Mouse (Mus musculus): ENCODE data around the gene Naa60.

Gene Naa60

DNA sequence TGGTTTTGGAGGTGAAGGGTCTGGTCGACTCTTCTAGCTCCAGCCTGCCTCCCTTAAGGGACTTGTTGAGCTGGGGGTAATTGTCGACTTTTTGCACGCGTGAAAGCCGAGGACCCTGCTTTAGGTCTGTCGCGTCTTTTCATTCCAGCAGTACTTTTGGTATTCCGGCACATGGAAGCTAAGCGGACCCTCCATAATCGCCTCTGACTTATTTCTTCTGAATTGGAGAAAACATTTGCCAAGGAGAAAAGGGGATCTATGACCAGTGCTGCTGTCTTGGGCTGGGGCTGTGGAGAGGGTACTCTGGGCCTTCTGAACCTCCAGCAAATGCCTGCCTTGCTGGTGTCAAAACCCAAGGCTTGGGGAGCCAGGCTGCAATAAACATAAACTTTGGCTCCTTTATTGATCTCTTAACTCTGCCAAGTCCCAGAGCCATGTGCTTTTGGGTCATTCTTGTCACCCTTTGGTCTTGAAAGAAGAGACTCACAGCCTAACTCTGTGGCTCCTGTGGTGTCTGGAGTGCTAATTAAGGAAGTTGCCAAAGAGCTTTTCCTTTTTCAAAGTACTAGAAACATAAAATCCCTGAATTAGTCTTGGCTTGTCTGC is 13.0 kb downstream of the Naa60 start:
- no peak for DNase-seq (ENCODE audit: low spot score in 2 of 2)

DNA sequence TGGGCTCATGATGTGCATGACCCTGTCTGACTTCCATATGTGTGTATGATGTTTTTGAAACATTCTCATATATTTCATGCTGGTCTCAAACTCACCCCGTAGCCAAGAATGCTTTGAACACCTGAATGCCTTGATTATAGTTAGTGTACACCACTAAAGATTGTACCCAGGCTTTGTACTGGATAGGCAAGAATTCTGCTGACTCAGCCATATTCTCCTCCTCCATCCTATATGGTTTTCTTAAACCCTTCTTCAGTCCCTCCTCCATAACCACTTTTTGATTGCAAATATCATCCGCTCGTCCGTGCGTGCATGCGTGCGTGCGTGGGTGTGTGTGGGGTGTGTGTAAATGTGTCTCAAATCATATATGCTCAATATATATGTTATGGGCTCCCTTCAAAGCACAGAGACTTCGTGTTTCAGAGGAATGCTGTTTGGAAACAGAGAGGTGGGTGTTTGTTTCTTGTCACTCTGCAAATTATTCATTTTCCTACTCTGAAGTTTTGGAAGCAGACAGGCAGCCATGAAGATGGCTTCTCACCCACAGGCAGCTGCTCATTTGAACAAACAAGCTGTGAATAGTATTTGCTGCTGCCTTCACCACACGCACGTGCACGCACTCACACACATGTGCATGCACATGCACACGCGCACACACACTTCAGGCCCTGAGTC is 19.6 kb downstream of the Naa60 start:
- DNase-seq (ENCODE audit: low spot score in 2 of 2): peak in 1 of 2 experiments; percentile 31

DNA sequence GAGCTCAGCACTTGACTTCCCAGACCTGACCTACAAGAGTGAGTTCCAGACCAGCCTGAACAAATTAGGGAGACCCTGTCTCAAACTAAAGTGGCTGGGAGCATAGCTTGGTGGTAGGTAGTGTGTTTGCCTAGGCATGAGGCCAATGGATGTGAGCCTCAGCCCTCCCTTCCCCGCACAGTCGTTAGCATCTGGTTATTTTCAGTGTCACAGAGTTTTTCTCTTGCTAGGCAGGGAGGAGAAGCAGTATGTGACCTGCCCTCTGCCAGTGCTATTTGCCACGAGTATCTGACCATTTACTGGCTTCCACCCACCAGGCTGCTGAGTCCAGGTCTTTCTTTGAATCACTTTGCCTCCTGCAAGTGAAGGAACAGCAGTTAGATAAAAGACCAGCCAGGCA is 21.6 kb downstream of the Naa60 start:
- no peak for DNase-seq (ENCODE audit: low spot score in 2 of 2)

DNA sequence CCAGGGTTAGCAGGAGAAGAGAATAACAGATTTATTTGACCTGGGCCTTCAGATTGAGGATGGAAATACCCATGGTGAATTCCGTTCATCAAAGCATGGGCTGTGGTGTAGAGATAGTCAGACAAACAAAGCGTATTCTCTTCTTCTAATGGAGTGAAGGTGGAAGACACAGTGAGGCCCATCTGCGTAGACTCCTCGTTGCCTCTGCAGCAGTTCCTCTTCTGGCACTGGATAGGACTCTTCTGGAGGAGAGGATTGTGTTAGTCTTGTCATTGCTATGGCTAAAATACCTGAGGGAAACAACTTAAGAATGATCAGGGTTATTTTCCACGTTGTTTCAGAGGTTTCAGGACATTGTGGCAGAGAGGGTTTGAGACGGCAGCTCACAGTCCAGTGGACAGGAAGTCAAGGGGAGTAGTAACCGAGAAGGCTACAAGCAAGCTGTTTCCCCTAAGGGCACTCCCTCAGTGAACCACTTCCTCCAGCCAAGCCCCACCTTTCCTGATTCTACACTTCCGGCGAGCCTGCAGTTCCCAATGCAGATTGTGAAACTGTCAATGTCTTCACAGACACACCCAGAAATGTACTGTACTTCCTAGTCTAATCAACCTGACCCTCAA is 23.1 kb downstream of the Naa60 start:
- DNase-seq (ENCODE audit: low spot score in 2 of 2): no peak

- no peak for DNase-seq (ENCODE audit: low spot score in 2 of 2)
These were observed 23.9 kb downstream of the Naa60 start for GRCm38 (mm10) chr16:3896046-3896445.

GRCm38 (mm10) chr16:3896553-3896952 is 24.4 kb downstream of the Naa60 start:
- DNase-seq (ENCODE audit: low spot score in 2 of 2): no peak

GRCm38 (mm10) chr16:3907471-3907870 is 35.3 kb downstream of the Naa60 start:
- no peak for DNase-seq (ENCODE audit: low spot score in 2 of 2)

DNA sequence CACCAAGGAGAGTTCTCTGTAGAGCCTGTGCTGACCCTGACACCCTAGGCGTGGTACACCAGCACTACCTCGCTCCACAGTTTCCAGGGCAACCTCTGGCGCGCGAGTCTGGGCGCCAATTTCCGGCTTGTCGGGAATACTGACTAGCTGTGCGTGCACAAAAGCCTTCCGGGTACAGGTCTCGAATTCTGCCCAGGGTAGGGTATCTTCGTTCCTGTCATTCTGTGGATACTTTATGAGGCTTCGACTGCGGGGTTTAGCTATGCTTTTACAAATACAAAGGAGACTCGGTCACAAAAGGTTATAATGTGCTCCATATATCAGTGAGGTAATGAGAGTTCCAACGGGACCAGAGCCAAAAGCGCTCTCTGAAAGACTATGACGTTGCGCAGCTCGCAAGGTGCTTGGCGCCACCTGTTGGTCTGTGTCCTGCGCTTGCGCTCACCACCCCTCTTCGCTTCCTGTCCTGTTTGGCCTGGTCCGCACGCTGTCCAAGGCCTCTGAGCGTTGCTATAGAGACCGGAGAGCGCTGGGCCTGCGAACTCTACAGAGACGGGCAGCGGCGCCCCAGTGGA is 36.4 kb downstream of the Naa60 start, which contains the start of the genes 1700037C18Rik and Cluap1:
Gene 1700037C18Rik, minus strand, starts transcription at position 153 of the 575 bp plus-strand sequence.
Gene Cluap1, plus strand, starts transcription at position 265 of the 575 bp plus-strand sequence.
- peak; percentile 80 to 95 for DNase-seq (ENCODE audit: low spot score in 2 of 2)

- no peak for DNase-seq (ENCODE audit: low spot score in 2 of 2)
These were observed 36.9 kb downstream of the Naa60 start for GRCm38 (mm10) chr16:3909118-3909517.

GRCm38 (mm10) chr16:3920756-3921155 is 48.6 kb downstream of the Naa60 start:
- no peak for DNase-seq (ENCODE audit: low spot score in 2 of 2)

DNA sequence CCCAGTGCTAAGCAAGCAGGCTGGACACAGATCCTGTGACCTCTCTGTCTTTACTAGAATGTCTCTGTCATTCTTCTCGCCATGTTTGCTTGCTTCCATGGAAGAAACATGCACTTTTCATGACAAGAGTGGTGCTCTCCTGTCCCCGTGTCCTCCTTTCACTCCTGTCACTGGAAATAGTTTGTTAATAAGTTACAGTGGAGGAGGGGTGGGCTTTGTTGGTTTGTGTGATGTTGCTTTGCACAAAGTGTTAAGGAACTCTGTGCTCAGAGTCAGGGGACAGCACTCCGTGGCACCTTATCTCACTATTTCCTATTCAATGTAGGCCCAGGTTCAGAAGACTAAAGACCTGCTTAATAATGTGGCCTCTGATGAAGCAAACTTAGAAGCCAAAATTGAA is 51.3 kb downstream of the Naa60 start:
- DNase-seq (ENCODE audit: low spot score in 2 of 2): no peak

DNA sequence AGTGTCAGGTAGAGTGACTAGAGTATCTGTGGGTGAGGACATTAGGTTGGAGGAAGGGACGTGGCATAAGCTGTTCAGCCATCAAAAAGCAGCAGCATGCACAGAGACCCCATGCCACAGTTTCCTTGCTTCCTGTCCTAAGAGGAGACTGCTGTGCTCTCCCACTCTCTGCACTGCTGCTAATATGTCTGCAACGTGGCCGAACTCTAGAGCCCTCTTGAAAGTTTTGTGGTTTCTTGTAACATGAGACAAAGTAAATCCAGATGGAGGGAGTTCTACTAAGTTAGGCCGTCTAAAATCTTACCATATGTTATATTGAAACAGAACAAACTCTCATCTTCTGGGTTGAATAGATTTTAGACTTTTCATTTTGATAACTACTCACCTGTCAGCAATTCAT is 51.8 kb downstream of the Naa60 start:
- no peak for DNase-seq (ENCODE audit: low spot score in 2 of 2)

DNA sequence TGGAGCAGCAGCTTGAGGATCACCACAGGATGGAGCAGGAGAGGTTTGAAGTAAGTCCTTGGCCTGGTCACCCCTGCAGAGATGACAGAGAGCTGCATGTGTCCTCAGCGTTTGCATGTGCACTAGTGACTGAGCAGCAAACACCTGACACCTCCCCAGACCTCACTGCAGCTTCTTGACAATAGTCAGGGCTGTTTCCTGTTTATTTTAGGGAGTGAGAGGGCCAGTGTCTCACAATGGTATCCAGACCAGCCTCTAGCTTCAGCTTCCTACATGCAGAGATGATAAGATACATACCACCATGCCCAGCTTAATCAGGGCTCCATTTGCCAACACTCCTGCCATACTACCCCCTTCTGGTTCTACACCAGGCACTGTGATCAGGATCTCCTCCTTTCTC is 56.4 kb downstream of the Naa60 start:
- no peak for DNase-seq (ENCODE audit: low spot score in 2 of 2)

DNA sequence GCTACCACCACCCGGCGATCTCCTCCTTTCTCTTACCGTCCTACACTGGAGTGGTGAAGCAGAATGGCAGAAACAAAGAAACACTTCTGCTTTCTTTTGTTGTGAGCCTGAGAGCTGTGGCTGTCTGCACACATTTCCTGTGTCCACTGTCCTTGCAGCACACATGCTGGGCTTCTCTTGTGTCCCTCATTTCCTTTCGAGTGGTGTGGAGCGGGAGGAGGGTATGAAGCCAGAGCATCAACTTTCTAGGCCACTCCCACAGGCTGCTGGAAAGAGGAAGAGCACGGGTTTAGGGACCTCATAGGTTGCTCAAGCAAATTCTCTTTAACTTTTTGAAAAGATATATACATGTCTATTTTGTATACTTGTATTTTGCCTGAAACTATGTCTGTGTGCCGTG is 57.0 kb downstream of the Naa60 start:
- no peak for DNase-seq (ENCODE audit: low spot score in 2 of 2)

DNA sequence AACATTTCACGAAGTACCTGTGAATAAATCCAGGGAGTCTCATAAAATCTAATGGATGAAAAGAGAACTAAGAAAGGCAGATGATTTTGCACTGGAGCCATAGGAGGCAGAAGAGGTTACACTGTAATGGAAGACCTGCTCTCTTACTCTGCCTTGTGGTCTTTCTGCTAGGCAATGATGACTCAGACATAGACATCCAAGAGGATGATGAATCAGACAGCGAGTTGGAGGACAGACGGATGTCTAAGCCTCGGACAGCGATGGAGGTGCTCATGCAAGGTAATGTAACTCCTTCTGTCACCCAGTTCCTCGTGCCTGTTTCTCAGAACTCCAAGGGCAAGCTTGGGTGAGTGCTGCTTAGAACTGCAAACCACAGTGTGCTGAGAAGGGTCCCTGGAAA is 61.4 kb downstream of the Naa60 start:
- DNase-seq (ENCODE audit: low spot score in 2 of 2): no peak

- DNase-seq (ENCODE audit: low spot score in 2 of 2): no peak
These were observed 61.9 kb downstream of the Naa60 start for GRCm38 (mm10) chr16:3934091-3934490.

DNA sequence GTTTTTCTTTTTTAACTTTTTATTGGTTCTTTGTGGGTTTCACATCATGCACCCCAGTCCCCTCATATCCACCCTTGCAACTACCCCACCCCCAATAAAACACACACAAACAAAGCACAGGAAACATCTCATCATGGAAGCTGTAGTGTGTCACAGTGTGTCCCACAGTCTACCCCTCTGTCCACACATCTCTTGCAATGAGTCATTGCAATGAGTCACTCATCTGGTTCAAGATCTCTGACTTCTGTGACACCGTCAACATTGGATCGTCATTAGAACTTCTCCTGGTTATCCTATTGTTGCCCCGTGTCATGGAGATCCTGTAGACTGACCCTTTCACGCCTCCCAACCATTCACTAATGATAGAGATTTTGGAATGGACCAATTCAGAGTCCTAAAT is 62.5 kb downstream of the Naa60 start:
- DNase-seq (ENCODE audit: low spot score in 2 of 2): no peak

DNA sequence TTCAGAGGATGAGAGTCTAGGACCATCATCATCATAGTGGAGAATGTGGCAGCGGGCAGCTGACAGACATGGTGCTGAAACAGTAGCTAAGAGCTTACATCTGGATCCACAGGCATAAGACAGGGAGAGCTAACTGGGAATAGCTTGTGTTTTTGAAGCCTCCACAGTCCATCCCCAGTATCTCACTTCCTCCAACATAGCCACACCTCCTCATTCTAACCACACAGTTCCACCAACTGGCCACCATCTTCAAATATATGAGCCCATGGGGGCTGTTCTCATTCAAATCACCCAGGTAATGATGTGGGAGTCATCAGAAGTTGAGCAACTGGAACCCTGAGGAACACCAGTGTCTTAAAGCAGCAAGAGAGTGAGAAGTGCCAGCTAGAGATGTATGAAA is 79.0 kb downstream of the Naa60 start:
- no peak for DNase-seq (ENCODE audit: low spot score in 2 of 2)

Measured in left cerebral cortex, adult 9 months (tissue).